Mouse (Mus musculus) E14TG2a.4 (cell line): ENCODE measurements around the gene Bcap31.
"Not testable (repeated sequence)": the region's sequence is repeated elsewhere in the genome, so short reads cannot be mapped to it uniquely, and the experiment has no call there.

Experiments
- H3K27me3 ChIP-seq: 2 replicates; pipeline ENCODE4 v1.6.1; 2014; ENCODE audit warnings: low read length, control low read depth; ENCODE audit not compliant: insufficient read depth
- H3K36me3 ChIP-seq: 2 replicates; pipeline ENCODE4 v1.6.1; 2014; ENCODE audit warnings: low read length, control low read depth; ENCODE audit not compliant: insufficient read depth
- H3K4me1 ChIP-seq: replicated peaks from 2 replicates; pipeline ENCODE4 v1.6.1; 2014; ENCODE audit warnings: low read depth, low read length, control low read depth
- H3K4me3 ChIP-seq: replicated peaks from 2 replicates; pipeline ENCODE4 v1.5.1; 2014; ENCODE audit warnings: mild to moderate bottlenecking, low read length
- H3K9me3 ChIP-seq: 2 replicates; pipeline ENCODE4 v1.6.1; 2014; ENCODE audit warnings: low read length, control low read depth
- CTCF ChIP-seq: conservative IDR thresholded peaks from 2 replicates; pipeline ENCODE4 v1.5.1; 2014; ENCODE audit warnings: low read length
- NANOG ChIP-seq: IDR thresholded peaks from 2 replicates; pipeline ENCODE4 v1.6.1; 2014; ENCODE audit warnings: borderline replicate concordance, low read length, mixed read lengths
- POU5F1 ChIP-seq: IDR thresholded peaks from 2 replicates; pipeline ENCODE4 v1.6.1; 2014; ENCODE audit warnings: low read length, borderline replicate concordance

Gene Bcap31

DNA sequence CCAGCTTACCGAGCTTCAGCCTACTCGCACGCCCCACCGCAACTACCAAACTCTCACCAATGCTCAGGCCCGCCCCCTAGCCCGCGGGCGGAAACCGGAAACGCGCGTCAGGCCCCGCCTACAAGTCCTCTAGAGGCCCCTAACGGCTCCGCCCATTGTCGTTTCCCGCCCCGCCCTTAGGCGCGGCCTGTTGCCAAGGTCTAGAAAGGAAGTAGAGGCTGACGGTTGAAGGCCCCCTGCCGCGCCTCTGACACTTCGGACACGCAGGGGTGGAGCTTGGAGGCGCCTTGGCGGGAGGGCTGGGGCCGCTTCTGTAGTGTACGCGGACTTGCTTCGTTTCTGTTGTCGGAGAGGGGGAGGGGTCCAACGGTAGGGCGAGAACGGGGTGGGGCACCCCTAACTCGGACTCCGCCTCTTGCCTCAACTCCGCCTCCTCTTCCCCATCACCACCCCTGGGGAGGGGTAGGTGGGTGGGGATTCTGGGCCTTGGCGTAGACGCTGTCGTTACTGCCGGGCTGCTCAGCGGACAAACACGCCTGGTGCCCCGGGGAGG is at the start of gene Bcap31, which contains the start of gene Abcd1:
Bcap31 (minus strand) TSS at position 67 of the 553 bp plus-strand sequence.
Abcd1 (plus strand) TSS at position 489 of the 553 bp plus-strand sequence.
- no peaks in the 10 kb centered on the region for H3K9me3 ChIP-seq
- peaks cover 43% of the 10 kb centered on the region for H3K4me1 ChIP-seq
- H3K36me3 ChIP-seq: peaks cover 36% of the 10 kb centered on the region
- peak within 1 kb of the TSS; percentile 86 for H3K4me3 ChIP-seq
- TF ChIP-seq POU5F1 (no peak), CTCF (no peak), NANOG (no peak)
- no peaks in the 10 kb centered on the region for H3K27me3 ChIP-seq

DNA sequence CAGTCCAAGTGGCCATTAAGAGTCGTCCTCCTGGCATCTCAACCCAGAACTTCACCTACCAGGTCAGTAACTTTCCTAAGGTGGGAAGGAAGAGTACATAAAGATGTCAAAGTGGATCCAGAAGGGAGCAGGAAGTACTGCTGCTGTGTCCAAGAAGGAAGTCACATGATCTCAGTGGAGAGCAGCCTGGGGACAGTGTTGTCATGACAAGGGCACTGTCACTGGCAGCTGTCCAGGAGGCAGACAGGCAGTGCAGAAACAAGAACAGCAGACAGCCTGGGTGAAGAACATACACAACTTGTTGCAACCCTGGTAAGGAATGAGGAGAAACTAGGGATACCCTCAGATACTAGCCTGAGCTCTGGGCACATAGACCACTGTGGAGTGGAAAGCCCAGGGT is 49.3 kb upstream of the Bcap31 start:
- Histone ChIP-seq H3K4me3 (no peak overlapping the region), H3K4me1 (0 out of 2 replicates have a peak, but pooled peaks cover 3% of the 10 kb centered on the region), H3K9me3 (no peaks in the 10 kb centered on the region), H3K27me3 (no peaks in the 10 kb centered on the region), H3K36me3 (no peaks in the 10 kb centered on the region)
- TF ChIP-seq CTCF: no peak
- no peak for TF ChIP-seq POU5F1
- no peak for TF ChIP-seq NANOG

DNA sequence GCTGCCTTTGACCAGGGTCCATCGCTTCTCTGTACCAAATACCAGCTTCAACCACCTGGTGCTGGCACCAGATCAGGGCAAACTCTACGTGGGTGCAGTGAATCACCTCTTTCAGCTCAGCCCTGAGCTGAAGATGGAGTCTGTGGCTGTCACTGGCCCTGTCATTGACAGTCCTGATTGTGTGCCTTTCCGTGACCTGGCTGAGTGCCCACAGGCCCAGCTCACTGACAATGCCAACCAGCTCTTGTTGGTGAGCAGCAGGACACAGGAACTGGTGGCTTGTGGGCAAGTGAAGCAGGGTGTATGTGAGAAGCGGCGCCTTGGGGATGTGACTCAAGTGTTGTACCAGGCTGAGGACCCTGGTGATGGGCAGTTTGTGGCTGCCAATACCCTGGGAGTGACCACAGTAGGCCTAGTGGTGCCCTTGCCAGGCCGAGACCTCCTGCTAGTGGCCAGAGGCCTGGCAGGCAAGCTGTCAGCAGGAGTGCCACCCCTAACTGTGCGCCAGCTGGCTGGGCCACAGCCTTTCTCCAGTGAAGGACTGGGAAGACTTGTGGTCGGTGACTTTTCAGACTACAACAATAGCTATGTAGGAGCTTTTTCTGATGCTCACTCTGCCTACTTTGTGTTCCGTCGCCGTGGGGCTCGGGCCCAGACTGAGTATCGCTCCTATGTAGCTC is 42.8 kb upstream of the Bcap31 start:
- Histone ChIP-seq H3K4me1 (no peaks in the 10 kb centered on the region), H3K27me3 (no peaks in the 10 kb centered on the region), H3K4me3 (no peak overlapping the region), H3K9me3 (no peaks in the 10 kb centered on the region), H3K36me3 (no peaks in the 10 kb centered on the region)
- TF ChIP-seq POU5F1 (no peak), NANOG (no peak)

DNA sequence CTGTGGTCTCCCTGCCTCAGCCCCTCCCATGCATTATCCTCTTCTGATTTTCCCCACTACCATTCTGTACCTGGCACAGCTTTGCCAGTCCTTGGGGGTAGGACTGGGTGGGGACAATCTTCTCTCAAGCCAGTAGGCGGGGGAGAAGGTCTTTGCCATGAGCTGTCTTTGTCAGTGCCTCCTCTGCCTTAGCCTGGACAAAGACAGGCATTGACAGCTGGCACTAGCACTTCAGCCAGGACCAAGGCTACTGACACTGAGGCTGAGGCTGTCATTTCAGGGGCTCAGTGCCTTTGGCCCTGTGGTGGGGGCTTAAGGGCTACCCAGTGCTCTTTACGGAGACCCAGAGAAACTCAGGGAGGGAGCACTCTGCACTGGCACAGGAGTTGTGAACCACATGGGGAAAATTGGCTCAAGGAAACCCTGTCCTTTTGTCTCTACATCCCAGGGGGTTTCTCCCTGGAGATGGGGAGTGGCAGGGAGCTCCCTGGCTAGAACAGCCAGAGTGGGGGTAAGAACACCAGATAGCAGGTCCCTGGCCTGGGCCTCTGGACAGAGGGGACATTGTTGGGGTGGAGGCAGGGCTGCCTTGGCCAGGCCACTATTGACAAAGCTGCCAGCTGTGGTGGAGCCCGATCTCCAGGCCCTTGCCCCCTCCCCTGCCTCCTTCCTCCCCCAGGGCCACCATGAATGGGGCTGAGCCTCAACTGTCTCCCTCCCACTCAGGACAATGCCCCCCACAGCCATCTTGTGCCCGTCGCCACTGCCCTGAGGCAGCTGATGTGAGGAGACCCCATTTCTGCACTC is 40.6 kb upstream of the Bcap31 start, which contains the start of gene Plxnb3:
Plxnb3 (plus strand) TSS at position 757 of the 807 bp plus-strand sequence.
- TF ChIP-seq CTCF (no peak), NANOG (no peak), POU5F1 (no peak)
- H3K36me3 ChIP-seq: no peaks in the 10 kb centered on the region
- no peak within 1 kb of the TSS for H3K4me3 ChIP-seq
- no peaks in the 10 kb centered on the region for H3K27me3 ChIP-seq
- no peaks in the 10 kb centered on the region for H3K4me1 ChIP-seq
- H3K9me3 ChIP-seq: 0 out of 2 replicates have a peak, but pooled peaks cover 3% of the 10 kb centered on the region

DNA sequence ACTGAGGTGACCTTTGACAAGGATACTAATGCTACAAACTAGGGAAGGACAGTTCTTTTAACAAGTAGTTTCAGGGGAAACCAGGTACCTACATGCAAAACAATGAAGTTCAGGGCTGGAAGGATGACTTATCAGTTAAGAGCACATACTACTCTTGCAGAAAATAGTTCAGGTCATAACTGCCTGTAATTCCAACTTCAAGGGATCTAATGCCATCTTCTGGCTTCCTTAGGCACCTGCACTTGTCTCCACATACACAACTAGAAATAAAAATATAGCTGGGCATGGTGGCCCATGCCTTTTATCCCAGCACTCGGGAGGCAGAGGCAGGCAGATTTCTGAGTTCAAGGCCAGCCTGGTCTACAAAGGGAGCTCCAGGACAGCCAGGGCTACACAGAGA is 33.0 kb upstream of the Bcap31 start:
- Histone ChIP-seq H3K9me3 (0 out of 2 replicates have a peak, but pooled peaks cover 6% of the 10 kb centered on the region), H3K4me3 (no peak overlapping the region), H3K27me3 (no peaks in the 10 kb centered on the region), H3K36me3 (no peaks in the 10 kb centered on the region), H3K4me1 (peaks cover 11% of the 10 kb centered on the region)
- TF ChIP-seq NANOG (no peak), POU5F1 (no peak), CTCF (no peak; the same call in 1 of the 2 replicates)

DNA sequence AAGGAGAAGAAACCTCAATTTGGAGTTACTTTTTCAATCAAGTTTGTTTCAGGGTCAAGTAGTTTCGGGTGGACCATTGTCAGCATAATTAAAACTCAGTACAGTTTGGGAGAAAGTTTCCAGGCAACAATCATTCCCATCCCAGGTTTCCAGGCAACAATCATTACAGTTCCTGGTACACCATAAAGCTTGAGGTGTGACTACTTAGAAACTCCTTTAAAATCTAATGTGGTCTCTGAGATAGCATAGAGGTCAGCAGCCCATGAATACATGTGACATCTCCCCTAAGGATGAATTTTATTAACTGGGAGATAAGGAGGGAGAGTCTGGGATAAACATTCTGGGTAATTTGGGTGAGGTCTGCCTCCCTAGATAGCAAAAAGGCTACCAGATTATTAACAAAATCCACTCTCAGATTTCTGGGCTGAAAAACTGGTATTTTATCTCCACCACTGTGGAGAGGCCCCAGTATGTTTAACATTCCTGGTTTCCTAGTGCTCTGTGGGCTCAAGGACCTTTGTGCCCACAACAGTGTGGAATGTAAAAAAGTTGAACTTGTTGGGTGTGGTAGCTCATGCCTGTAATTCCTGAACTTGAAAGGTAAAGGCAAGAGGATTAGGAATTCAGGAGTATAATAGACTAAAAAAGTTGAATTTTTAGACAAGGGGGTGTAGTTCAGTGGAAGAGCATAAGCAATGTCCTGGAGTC is 29.0 kb upstream of the Bcap31 start:
- no peaks in the 10 kb centered on the region for H3K9me3 ChIP-seq
- no peaks in the 10 kb centered on the region for H3K36me3 ChIP-seq
- H3K4me3 ChIP-seq: no peak overlapping the region
- H3K27me3 ChIP-seq: no peaks in the 10 kb centered on the region
- TF ChIP-seq POU5F1 (no peak), NANOG (no peak), CTCF (no peak)
- H3K4me1 ChIP-seq: peaks cover 20% of the 10 kb centered on the region

DNA sequence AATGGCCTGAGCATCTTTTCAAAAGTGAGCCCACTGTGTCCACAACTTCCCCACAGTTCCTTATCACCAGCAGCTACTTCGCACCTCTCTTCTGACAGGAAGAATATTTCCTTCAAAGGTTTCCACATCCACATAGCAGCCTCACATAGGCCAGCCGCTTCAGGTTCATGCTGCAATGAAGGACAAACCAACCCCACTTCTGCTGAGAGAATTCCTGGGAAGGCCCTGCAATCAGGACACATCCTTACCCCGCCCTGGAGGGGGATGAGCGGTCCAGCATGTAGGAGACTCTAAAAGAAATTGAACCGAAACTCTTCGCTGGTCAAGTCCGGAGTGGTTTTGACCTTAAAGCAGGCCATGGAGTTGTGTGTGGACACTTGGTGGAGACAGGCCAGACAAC is 23.9 kb upstream of the Bcap31 start:
- H3K9me3 ChIP-seq, H3K4me3 ChIP-seq, H3K36me3 ChIP-seq, H3K27me3 ChIP-seq: not testable (repeated sequence)
- peaks cover 46% of the 10 kb centered on the region for H3K4me1 ChIP-seq

DNA sequence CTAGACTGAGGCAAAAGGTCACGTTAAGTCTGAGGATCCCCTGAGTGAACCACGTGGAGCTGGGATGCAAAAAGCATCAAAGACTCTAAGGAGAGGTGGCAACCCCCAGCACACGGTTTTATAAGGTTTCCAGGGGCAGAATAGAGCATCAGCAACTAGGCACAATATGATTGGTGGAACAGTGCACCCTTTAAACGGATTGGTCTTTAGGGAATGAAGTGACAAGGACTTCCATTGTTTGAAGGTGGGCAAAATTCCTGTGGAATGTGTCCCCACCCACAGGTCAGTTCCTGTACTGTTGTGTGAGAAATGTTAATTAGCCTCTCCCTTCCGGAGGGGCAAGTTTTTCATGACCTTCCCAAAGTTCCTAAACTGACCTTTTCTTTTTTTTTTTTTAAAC is 23.2 kb upstream of the Bcap31 start:
- H3K27me3 ChIP-seq: no peaks in the 10 kb centered on the region
- TF ChIP-seq CTCF (no peak), POU5F1 (no peak), NANOG (no peak)
- peaks cover 51% of the 10 kb centered on the region for H3K4me1 ChIP-seq
- no peaks in the 10 kb centered on the region for H3K36me3 ChIP-seq
- H3K9me3 ChIP-seq: no peaks in the 10 kb centered on the region
- H3K4me3 ChIP-seq: no peak overlapping the region
